Mouse (Mus musculus) brain, embryonic 14.5 days (tissue): ENCODE results near the gene Mgll.

ENCODE experiments used
- CTCF ChIP-seq: fragments of 200-500 bp; IDR thresholded peaks from 2 replicates; pipeline ENCODE4 v1.5.1; 2012; ENCODE audit warnings: inconsistent platforms, mild to moderate bottlenecking, moderate library complexity, borderline replicate concordance; ENCODE audit not compliant: insufficient read depth, insufficient read length; ENCODE audit errors: extremely low read depth
- POLR2A ChIP-seq: fragments of 200-500 bp; IDR thresholded peaks from 2 replicates; pipeline ENCODE4 v1.6.1; 2012; ENCODE audit warnings: mild to moderate bottlenecking, inconsistent platforms, borderline replicate concordance; ENCODE audit not compliant: poor library complexity, insufficient read depth, insufficient read length, severe bottlenecking; ENCODE audit errors: extremely low read depth

- TF ChIP-seq CTCF (no peak), POLR2A (no peak)
Observed at GRCm38 (mm10) chr6:88718033-88718725, 6.0 kb upstream of the Mgll start.
